Mouse (Mus musculus) cerebellum, adult 11-12 months (tissue): ENCODE data around the gene Gabpb1.
"Not testable (repeated sequence)": the region's sequence is repeated elsewhere in the genome, so short reads cannot be mapped to it uniquely, and the experiment has no call there.

Experiments
- DNase-seq: peaks from one replicate; pipeline ENCODE4 v3.0.0; 2022

The Gabpb1 gene

DNA sequence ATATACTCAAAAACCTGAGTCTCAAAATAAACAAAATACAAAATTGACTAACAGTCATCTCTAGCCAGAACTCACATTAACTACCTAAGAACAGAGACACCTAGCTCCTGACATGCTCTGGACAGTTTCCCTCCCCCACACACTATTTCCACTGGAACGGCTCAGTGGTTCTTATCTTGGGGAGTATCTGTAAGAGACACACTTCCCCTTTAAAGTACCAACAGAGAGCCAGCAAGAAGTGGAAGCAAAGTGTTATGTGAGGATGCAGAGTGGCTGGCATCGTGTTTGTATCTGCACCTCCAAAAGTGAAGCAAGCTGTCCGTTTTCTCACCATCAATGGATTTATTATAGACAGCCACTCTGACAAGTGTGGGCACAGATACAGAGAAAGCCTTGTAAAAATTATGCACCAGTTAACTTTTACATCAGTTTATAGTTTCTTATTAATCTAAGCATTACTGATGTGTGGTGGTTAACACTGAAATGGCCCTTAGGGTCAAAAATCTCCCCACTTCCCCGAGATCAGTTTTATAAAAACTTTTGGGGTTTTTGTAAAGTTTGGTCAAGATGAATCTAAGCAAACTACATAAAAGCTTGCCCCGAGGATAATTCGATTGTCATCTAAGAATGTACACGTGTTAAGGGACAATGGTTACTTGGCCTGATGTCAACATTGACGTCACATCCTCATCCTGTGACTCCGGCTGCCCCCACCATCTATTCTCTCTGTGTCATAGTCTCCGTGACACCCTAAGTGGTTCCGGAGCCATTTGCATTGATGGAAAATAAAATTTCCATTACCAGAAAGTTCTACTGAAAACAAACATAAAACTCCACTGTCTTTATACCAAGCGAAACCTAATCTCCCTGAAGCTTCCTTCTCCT, 40.0 kb downstream of the Gabpb1 start:
- DNase-seq, result no peak

DNA sequence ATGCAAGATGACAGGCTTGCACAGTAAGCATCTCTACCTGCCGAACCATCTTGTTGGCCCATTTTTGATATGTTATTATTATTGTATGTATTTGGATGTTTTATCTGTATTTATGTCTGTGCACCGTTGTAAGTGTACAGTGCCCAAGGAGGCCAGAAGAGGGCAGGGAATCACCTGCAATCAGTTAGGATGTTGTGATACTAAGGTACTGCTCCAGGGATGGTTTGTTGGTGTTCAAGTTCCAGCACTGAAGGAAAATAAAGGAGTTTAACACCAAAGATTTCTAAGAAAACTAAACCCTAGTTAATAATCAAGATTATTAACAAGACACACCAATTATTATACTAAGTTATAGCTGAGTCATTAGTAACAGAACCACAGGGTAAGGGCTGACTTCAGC, 43.0 kb downstream of the Gabpb1 start:
- DNase-seq, result no peak

DNA sequence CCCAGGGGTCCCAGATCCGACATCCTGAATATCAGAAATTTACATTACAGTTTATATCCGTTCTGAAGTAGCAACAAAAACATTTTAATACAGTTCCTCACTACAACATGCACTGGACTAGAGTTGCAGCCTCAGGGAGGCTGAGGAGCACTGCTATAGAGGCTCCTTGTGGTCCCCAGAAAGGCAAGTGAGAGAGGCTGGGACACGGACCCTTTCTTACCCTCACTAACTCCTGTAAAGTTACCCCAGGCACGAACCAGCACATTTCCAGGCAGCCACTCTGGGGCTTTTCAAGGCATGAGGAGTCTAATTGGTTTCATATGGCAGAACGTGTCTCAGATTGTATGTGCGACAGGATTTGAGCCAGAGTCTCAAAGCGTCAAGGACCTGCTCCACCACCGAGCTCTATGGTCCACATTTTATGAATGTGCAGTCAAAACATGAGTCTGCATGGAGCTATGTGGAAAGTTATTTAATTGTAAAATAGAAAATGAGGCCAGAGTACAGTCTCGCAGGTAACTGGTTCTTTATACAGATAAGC, 47.6 kb downstream of the Gabpb1 start:
- no peak for DNase-seq

DNA sequence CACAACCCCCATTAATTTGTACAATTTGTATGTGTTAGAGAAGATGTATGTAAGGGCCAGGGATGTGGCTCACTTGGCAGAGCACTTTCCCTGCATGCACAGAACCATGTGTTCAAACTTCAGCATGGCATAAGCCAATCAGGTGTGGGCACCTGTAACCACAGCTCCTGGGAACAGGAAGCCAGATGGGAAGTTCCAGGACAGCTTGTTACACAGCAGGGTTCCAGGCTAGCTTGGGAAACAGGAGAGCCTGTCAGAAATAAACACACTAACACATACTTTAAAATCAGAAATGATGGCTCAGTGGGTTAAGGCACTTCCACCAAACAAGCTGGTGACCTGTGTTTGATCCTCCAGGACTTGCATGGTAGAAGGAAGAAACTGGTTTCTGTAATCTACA, 53.0 kb downstream of the Gabpb1 start:
- DNase-seq, result peak; percentile 89

DNA sequence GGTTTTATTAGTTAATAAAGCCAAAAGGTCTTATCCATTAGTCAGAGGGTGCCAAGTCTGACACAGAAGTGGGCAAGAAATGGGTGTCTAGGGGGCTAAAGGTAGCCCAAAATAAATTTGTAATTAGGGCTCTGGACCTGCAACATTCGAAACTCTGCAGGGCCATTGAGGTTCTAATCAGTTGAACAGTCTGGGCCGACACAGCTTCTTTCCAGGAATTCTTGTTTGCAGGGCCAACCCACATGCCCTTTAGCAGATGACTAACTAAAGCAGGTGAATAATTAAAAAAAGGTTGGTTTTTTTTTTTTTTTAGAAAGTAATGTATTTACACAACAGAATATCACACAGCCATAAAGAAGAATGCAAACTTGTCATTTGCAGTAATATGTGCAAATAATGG, 53.7 kb downstream of the Gabpb1 start:
- DNase-seq, result no peak

DNA sequence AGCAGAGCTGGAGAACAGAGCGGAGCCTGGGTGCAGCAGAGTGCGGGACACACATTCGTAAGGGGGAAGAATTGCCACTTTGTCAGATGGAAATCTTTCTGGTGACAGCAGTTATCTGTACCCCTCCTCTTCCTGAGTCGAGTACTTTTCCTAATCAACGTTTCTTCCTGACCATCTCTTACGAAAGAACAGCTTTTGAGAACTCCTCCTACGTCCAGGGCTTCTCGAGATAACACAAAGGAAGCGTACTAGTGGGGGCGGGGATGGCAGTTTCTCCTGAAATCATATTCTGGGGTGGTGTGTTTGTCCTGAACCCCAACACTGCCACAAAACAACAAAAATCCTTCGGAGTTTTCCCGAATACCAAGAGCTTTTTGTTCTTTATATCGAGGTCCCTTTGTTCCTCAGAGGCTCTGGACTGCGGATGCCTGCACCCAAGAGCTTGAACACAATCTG, 56.9 kb downstream of the Gabpb1 start, which contains the start of gene Hdc:
Gene Hdc (minus strand): TSS at position 51 of the 456 bp plus-strand sequence.
- no peak for DNase-seq

DNA sequence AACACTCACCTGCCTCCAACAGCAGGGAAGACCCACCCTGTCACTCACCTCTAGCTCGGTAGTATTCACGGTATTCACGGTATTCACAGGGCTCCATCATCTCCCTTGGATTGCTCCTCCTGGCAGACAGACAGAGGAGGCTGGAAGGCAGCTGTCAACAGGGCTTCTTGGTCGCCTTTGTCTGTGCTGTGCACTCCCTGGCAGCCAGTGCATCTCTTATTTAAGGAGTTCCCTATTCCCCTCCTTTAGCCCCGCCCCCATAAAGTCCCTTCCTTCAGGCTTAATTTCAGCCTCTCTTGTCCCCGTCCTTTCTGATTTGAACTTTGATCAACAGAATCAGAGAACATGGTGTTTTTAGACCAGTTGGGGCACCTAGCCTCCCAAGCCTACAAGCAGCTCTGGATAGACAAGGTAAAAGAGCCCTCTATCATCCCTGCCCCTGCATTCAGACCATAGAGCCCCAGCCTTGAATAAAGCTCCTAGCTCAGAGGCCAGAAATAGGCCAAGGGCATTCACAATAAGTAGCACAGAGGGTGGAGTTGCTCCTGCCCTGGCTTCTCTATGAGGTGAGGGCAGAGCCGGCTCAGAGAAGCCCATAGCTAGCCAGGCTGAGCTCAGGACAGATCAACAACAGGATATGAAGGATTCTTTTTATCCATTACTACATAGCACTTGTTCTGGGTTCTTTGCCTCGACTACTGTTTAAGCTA, 57.5 kb downstream of the Gabpb1 start:
- DNase-seq, result no peak

DNA sequence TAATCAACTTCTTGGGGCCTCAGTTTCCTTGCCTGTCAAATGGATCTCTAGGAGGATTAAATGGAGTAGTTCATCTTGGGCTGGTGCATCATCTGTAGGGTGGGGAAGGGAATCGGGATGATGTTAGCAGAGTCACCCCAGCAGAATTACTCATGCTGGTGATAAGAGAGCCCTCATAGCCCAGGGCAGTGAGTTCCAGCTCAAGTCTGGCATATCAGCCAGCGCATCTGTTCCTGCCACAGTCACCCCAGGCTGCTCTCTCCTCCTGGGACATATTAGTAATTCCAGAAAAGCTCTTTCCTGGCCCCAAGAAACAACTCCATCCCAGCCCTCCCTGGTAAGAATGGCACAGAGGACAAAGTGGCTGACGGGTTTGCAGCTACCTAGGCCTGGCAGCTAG, 60.8 kb downstream of the Gabpb1 start:
- DNase-seq, result no peak

DNA sequence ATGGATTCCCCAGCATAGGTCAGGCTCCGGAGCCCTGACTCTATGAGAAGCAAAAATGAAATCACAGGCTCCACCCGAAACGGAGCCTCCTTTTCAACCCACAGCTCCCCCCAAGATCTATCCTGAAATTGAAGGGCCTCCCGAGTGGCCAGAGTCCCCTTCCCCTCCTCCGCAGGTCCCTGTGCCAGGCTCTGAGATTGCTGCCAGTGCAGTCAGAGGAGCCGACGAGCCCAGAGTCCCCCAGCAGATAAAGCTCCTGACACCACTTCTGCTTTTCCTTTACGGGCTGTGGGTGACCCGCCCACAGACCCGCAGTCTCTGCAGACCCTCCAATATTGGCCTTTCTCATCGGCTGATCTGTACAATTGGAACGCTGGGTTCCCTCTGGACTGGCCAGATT, 66.5 kb downstream of the Gabpb1 start:
- DNase-seq, result not testable (repeated sequence)

DNA sequence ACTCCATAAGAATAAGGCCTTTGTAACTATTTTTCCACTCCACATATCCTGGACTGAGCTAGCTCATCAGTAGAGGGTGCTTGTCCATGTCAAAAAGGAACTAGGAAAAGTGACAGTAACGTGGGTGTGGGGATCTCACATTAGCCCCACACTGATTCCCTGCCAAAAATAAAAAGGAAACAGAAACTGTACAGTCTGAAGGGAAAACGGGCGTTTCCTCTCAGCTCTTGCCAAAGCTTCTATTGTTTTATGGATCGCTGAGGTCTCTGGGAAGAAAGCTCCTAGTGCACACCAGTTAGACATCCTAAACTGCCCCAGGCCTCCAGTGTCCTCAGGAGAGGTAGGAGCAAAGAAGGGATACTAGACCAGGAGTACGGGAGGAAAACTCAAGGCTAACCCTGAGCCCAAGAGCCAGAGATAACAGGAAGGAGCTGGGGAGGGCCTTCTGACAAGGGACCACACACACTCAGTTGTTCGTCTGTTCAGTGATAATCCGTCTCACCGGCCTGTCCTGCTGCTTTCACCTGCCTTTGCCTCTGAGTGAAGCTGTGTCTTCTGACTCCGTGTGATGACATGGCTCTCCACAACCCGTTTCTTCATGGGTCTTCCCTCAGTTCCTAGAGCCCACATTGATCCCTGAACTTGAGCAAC, 68.5 kb downstream of the Gabpb1 start:
- DNase-seq, result no peak

DNA sequence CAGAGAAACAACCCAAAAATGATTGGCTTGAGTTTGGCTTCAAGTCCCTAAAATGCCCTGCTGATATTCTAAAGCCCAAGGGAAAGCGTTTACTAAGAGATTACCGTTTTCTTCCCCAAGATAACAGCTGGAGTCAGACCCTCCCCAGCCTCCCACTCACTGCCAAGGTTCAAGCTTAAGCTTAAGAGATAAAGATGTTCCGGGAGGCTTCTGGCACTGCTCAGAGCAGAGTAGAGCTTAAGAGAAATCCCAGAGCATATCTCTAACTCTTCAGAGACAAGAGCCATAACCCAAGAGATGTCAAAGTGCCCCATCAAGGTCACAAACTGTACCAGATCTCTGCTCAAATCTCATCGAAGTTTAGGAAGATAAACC, 69.5 kb downstream of the Gabpb1 start:
- DNase-seq, result no peak

DNA sequence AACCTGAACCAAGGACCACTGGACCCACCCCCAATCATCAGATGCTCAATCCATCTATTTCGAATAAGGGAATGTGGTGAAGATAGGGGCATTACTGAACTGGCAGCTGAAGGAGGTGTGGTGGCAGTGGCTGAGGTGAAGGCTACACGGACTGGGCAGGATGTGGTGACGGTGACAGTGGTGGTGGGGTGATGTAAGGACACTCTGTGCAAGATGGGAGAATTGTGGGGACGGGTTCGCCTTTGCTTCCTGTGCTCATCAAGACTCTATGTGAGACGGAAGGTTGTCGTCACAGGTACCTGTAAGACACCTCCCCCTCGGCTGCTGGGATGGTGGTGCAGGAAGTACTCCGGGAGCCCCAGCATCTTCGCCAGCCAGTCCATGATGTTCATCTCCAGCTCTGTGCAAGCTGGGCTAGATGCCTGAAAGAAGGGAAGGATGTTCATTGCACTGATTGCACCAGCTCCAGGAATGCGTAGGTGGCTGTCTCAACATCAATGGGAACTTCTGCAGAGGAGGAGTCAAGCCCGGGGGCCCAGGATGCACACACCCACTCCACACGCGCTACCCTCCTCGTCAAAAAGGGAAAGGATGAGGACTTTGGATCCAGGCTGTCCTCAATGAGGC, 70.0 kb downstream of the Gabpb1 start:
- no peak for DNase-seq

DNA sequence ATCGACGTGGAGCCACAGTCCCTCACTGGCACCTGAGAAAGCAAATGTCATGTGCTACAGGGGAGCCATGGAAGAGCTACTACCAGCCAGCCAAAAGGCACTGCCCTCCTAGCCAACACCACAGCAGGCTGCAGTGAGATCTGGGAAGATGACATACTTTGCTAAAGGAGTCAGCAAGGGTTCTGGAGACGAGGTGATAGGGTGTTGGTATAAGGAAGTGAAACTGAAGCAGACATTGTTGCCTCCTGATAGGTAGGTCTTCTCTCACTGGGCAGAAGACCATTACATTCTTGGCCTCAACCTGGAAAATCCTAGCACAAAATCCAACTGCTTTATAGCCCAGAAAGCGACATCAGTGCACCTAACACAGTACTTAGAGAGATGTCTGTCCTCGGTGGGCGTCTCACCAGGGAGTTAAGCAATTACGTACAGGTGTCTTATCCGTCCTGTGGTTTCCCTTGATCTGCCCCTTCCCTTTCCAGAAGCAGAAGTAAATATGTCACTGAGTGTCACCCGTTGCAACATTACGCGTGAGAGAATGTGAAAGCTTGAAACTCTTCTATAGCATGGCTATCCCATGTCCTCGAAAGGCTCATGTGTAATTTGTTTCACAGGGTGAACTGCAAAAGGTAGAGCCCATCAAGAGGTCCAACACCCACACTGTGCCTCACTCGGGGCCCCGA, 74.1 kb downstream of the Gabpb1 start:
- DNase-seq, result no peak

DNA sequence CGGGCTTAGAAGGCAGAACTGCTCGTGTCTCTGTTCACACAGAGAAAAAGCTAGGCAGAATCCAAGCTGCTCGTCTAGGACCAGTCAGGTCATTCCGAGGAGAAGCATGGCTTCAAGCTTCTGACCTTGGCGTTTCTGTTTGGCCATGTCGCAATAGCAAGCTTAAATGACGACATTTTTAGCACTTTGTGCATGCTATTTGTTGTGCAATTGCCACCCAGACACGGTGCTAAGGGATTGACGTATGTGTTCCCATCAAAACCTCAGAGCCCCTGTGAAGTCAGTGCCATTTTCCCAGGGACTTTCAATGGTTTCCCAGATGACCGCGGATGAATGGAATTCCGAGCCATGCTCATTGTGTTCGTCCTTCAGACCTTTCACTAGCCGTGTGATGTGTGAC, 75.6 kb downstream of the Gabpb1 start:
- no peak for DNase-seq

DNA sequence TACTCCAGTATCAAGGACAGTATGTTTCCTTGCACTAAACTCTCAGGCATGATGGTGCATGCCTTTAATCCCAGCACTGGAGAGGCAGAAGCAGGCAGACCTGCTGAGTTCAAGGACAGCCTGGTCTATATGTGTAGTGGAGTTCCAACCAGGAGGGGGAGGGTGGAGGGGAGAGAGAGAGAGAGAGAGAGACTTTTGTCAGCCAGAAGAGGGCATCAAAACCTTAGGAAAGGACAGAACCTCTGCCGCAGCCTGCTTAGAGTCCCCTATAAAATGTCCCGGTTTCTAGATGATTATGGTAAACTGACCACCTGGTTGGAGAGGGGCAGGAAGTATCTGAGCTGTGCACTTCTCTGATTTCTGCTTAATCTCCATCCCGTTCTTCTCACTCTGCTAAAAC, 77.1 kb downstream of the Gabpb1 start:
- DNase-seq, result no peak

DNA sequence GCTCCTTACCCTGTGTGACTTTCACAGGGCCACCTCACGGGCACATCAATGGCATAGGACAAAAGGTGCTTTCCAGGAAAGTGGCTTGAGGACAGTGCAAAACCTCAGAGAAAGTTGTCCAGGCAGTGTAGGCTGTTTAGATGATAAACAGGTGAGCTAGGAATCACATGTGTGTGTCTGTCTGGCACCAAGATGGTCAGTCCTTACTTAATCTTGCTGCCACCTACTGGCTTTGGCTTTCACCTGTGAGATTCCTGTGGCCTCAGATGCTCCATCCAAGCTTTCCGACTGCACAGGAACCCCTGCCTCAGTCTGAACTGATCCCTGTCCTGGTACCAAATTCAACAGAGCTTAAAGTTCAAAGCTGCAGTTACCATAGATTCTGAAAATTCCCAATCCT, 77.8 kb downstream of the Gabpb1 start:
- no peak for DNase-seq

DNA sequence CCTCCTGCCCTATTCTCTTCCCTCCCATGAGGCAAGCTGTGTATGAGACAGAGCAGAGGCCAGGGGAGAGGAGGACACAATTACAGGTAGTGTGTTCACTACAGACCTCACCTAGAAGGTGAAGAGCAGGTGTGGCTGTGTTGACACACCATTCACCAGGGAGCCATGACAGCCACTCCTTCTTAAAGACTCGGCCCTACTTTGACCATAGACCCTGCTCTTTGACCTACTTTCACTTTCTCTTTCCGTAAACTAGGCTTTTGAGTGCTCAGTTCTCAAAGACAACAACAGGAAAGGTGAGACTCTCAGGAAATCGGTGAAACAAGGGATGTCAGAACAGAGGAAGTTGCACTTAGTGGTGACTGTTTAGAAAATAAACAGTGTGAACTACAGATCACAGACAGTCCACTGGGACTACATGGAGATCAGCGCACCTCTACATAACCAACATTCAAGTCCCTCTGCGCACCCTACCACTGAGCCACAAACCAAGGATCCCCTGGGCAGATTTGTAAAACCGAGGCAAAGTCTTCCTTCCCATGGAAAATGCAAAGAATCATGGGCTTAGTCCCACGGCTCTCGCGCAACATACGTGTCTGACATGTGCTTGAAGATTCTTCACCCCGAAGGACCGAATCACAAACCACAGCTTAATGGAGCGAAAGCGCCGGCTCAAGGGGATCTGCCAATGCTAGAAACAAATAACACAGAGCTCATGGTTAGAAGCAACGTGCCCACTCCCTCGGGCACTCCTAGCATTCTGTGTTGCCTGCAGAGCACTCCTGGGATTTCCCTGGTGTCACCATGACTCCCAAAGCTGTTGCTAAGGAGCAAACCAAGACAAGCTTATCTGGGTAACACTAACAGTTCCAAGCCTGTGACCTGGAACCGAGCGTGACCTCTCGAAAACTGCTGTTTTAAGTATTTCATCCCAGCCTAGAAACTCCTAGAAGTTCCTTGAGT, 78.6 kb downstream of the Gabpb1 start:
- no peak for DNase-seq

DNA sequence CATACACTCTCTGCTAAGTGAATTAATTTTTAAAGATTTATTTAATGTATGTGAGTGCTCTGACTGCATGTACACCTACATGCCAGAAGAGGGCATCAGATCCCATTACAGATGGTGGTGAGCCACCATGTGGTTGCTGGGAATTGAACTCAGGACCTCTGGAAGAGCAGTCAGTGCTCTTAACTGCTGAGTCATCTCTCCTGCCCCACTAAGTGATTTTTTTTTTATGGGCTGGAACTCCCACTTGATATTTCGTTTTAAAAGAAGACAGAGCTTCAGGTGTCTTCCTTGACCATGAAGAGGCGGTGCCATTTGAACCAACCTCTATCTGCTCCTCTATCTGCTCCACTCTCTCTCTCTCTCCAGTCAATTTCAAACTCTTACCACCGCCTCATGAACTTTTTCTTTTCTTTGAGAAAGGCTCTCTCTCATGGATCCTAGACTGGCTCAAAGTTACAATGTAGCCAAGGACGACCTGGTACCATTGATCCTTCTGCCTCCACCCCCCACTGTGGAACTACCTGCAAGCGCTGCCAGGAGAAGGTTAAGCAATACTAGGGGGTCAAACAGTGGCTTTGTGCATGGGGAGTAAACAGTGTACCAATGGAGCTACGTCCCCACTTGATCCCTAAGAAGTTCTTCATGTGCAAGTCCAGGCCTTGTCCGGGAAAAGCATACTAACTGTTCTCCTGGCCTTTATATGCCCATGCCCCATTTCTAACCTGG, 79.6 kb downstream of the Gabpb1 start:
- no peak for DNase-seq

DNA sequence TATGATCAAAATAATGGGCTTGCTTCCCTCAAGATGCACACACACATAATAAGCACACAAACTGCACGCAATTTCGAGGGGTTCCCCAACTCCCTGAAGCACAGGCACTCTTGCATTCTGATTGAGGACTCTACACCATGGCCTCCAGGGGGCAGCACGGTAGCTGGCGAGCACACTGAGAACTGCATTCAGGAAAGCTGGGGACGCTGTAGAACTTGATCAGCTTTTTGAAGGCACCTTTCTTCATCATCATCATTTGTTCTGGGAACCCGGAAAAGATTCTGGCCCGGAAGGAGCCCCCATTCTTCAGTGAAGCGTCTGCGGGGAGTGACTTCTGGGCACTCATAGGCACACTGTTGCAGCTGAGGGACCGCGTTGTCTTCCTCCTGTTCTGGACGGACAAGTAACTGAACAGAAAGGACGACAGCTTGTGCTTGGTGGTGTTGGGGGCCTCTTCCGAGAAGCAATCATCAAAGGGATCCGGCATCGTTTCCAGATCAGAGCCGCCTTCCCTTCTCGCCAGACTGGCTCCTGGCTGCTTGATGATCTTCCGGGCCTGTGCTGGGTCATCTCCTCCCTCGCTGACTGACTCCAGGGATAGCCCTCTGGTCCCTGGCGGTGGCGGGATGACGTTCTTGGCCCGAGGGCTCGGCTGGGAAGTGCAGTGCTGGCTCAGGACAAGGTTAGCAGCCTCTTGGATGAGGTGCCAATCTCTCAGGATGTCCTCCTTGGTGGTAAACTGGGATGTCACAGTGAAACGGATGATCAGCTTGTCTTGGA, 82.1 kb downstream of the Gabpb1 start:
- DNase-seq, result peak; percentile 52

DNA sequence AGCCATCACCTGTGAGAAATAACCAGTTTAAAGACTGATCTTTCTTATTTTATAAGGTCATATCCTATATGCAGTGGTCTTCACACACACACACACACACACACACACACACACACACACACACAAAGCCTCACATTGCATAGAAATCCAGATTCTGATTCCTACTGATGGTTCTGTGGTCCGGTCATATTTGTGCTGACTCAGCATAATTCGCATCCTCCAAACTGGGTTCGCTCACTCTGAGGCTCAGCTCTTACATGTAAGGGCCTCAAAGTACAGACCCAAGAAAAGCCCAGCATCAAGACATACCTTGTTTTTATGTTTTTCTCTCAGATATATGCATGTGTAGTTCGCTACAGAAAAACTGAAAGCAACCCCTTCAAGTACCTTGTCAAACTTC, 84.8 kb downstream of the Gabpb1 start:
- DNase-seq, result no peak
